7 mouse cellular contexts compared by ENCODE assay signal in the genomic region with DNA sequence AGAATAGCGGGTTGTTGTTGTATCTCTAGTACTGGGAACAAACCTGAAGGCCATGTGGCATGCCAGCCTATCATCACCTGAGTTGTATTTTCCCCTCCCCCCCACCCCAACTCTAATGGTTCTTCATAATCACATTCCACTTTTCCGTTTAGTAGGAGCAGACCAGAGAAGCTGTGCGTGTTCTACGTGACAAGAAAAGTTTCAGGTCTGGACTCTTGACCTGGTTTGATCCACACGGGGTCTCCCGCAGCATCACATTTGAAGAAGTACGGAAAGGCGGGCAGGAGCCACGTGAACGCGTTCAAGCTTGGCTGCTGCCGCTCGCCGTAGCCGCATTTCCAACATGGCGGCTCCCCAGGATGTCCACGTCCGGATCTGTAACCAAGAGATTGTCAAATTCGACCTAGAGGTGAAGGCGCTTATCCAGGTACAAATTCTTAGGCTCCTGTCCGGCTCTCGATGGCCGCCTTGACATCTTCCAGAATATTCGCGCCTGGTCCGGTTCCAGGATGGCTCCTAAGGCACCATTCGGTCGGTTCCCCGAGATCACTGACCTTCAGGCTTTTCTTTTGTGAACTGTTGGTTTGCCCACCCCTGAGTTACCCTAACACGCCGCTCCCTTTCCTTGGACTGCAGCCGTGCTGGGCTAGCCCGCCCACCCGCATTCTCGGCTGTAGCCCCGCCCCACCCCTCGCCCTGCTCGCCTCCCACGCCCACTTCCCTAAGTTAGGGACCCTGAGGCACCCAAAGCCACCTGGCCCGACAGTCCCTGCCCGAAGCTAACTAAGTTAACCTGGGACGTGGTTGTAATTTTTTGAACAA. TPM values are rescaled to one million over a fixed set of nuclear protein-coding genes. Genes with fewer than 3 reads are reported as not detected.
A peak's percentile ranks its signal among the peaks of the same experiment; 100 is the strongest.
DNase-seq lines count a peak whose midpoint lies in the region; ATAC-seq lines count a peak whose summit lies in the region.

A gene (plus strand): TSS at position 317 of the 822 bp plus-strand sequence.

- H3K4me2 ChIP-seq in intestine, embryonic 16.5 days (ENCODE audit: low read depth, low read length), result peak within 1 kb of the TSS; percentile 85
- peak within 1 kb of the TSS; percentile 58 for H3K4me2 ChIP-seq in midbrain, embryonic 11.5 days

- H3K4me1 ChIP-seq in intestine, embryonic 16.5 days (ENCODE audit: control insufficient read depth, insufficient read depth, low read length), result peaks cover 9% of the 10 kb centered on the region
- H3K4me1 ChIP-seq in midbrain, embryonic 11.5 days (ENCODE audit: control insufficient read depth, insufficient read depth, low read length), result peaks cover 5% of the 10 kb centered on the region

- H3K27me3 ChIP-seq in intestine, embryonic 16.5 days (replicated peaks; ENCODE audit: control insufficient read depth, insufficient read depth, low read length), result no peaks in the 10 kb centered on the region
- H3K27me3 ChIP-seq in midbrain, embryonic 11.5 days (ENCODE audit: control insufficient read depth, insufficient read depth, low read length), result no peaks in the 10 kb centered on the region

- under 1% methylated on average over 42 of the region's 42 CpGs for WGBS in intestine, embryonic 16.5 days
- under 1% methylated on average over 42 of the region's 42 CpGs for WGBS in midbrain, embryonic 11.5 days

- H3K9ac ChIP-seq in intestine, embryonic 16.5 days (ENCODE audit: low read depth, low read length), result peak within 1 kb of the TSS; percentile 89
- H3K9ac ChIP-seq in midbrain, embryonic 11.5 days (ENCODE audit: low read length), result peak within 1 kb of the TSS; percentile 79

- intact Hi-C loops in left cerebral cortex, postnatal 36 days (cut with DNase I), result loop anchor here (5.0 kb wide), 1 partner anchor 106 kb away; no protein-coding TSS in a partner anchor

- DNase-seq in adrenal gland, adult 18-20 months (ENCODE audit: low spot score in 2 of 2), result peak; percentile 78 to 79
- DNase-seq in embryo, embryonic 11 days, result peak; percentile 90
- peak; percentile 66 to 81 for DNase-seq in gastrocnemius, postnatal 4 days (ENCODE audit: low spot score in 2 of 2)
- DNase-seq in left cerebral cortex, postnatal 36 days (ENCODE audit: low spot score in 2 of 2), result peak; percentile 85 to 87
- peak; percentile 98 for DNase-seq in midbrain, embryonic 11.5 days (ENCODE audit: low spot score, missing footprints)
- DNase-seq in skeletal muscle tissue, adult 2 months (ENCODE audit: low read depth, low spot score), result peak; percentile 53

- peak; percentile 89 for ATAC-seq in intestine, embryonic 16.5 days
- peak; percentile 77 for ATAC-seq in midbrain, embryonic 11.5 days (ENCODE audit: low FRiP score)

- H3K9me3 ChIP-seq in intestine, embryonic 16.5 days (ENCODE audit: control insufficient read depth, low read length), result no peaks in the 10 kb centered on the region
- no peaks in the 10 kb centered on the region for H3K9me3 ChIP-seq in midbrain, embryonic 11.5 days (ENCODE audit: control insufficient read depth, low read length)

- peak within 1 kb of the TSS; percentile 81 for H3K4me3 ChIP-seq in intestine, embryonic 16.5 days (ENCODE audit: low read length)
- peak within 1 kb of the TSS; percentile 67 for H3K4me3 ChIP-seq in midbrain, embryonic 11.5 days (ENCODE audit: low read depth, low read length)

- H3K36me3 ChIP-seq in intestine, embryonic 16.5 days (ENCODE audit: control insufficient read depth, insufficient read depth, low read length), result peaks cover 5% of the 10 kb centered on the region; the same call in 1 of the 2 replicates
- H3K36me3 ChIP-seq in midbrain, embryonic 11.5 days (ENCODE audit: control insufficient read depth, insufficient read depth, low read length), result peaks cover 6% of the 10 kb centered on the region

- peak within 1 kb of the TSS; percentile 98 for H3K27ac ChIP-seq in intestine, embryonic 16.5 days (ENCODE audit: low read length)
- 0 out of 2 replicates have a peak within 1 kb of the TSS, but pooled peaks have one; percentile 35 for H3K27ac ChIP-seq in midbrain, embryonic 11.5 days (ENCODE audit: low read depth, low read length)

RNA-seq across cellular contexts. Expression of the gene that starts here (rescaled TPM):
- total RNA-seq in adrenal gland, adult 18-20 months (2021), result 10 to 100 TPM; 20.2 to 23.7 TPM
- 10 to 100 TPM; 31.3 to 33.1 TPM for total RNA-seq in gastrocnemius, postnatal 4 days (2021)
- polyA plus RNA-seq in intestine, embryonic 16.5 days (2015; fragmentation: Nextera tagmentation; extraction: Ambion mirVana), result 47.6 and 52.0 TPM in 2 replicates
- total RNA-seq in left cerebral cortex, postnatal 36 days (2021), result 10 to 100 TPM; 33.9 to 34.8 TPM
- polyA plus RNA-seq in midbrain, embryonic 11.5 days (2014; fragmentation: Nextera tagmentation; extraction: Ambion mirVana), result 52.9 and 54.1 TPM in 2 replicates

Comparison
In these comparisons a context has a peak if more than half of its experiments do, and no peak if none do; other contexts are left out.
1. Peak in every context shown above with its lines: DNase-seq, ATAC-seq, H3K4me3 ChIP-seq and H3K27ac ChIP-seq.